Mouse (Mus musculus) heart, embryonic 12.5 days (tissue): ENCODE data around the gene Dvl2. TPM values are rescaled to one million over a fixed set of nuclear protein-coding genes. Genes with fewer than 3 reads are reported as not detected.
A peak's percentile ranks its signal among the peaks of the same experiment; 100 is the strongest.

Experiments
- ATAC-seq: fragments of 200-750 bp; cut with Nextera tagmentation; 2 replicates; pipeline ENCODE4 v1.8.0; 2017; ENCODE audit warnings: moderate TSS enrichment, moderate library complexity; ENCODE audit not compliant: insufficient number of reproducible peaks, low FRiP score
- H3K27ac ChIP-seq: fragments of 300-500 bp; sonication (generic); 2 replicates; pipeline ENCODE4 v1.5.1; 2016; ENCODE audit warnings: mild to moderate bottlenecking, moderate library complexity; ENCODE audit not compliant: poor library complexity, severe bottlenecking
- H3K27me3 ChIP-seq: fragments of 300-500 bp; sonication (generic); replicated peaks from 2 replicates; pipeline ENCODE4 v1.6.1; 2016; ENCODE audit warnings: mild to moderate bottlenecking, moderate library complexity
- H3K36me3 ChIP-seq: fragments of 300-500 bp; sonication (generic); 2 replicates; pipeline ENCODE4 v1.6.1; 2016; ENCODE audit warnings: mild to moderate bottlenecking, moderate library complexity
- H3K4me1 ChIP-seq: fragments of 300-500 bp; sonication (generic); replicated peaks from 2 replicates; pipeline ENCODE4 v1.6.1; 2016; ENCODE audit warnings: mild to moderate bottlenecking
- H3K4me2 ChIP-seq: fragments of 300-500 bp; sonication (generic); 2 replicates; pipeline ENCODE4 v1.6.1; 2016; ENCODE audit warnings: mild to moderate bottlenecking, moderate library complexity
- H3K4me3 ChIP-seq: fragments of 300-500 bp; sonication (generic); 2 replicates; pipeline ENCODE4 v1.5.1; 2016; ENCODE audit warnings: mild to moderate bottlenecking
- H3K9ac ChIP-seq: fragments of 300-500 bp; sonication (generic); 2 replicates; pipeline ENCODE4 v1.6.1; 2016; ENCODE audit warnings: mild to moderate bottlenecking, moderate library complexity
- H3K9me3 ChIP-seq: fragments of 300-500 bp; sonication (generic); replicated peaks from 2 replicates; pipeline ENCODE4 v1.6.1; 2016; ENCODE audit warnings: mild to moderate bottlenecking, moderate library complexity
- WGBS: fragments of 180-500 bp; shearing (Covaris S2); methylation state at CpG from one replicate; pipeline ENCODE4 v1.1.7; 2016; 5-methylcytosine and 5-hydroxymethylcytosine counted together
- microRNA counts: library from miRNA; unstranded; fragments of <30 nt; microRNA quantifications from one replicate; lab custom pipeline; 2017
- microRNA-seq: library from miRNA; unstranded; fragments of <30 nt; microRNA quantifications from one replicate; pipeline ENCODE4, GENCODE M21; 2017
- polyA plus RNA-seq: library from polyadenylated mRNA; unstranded; fragments of >200 nt; fragmentation: Nextera tagmentation; extraction: Ambion mirVana; gene quantifications from 2 replicates; pipeline ENCODE4 v1.2.1, GENCODE M21; 2016

Dvl2 gene
- polyA plus RNA-seq, 1 experiment from 2014 or later: 25.8 TPM

DNA sequence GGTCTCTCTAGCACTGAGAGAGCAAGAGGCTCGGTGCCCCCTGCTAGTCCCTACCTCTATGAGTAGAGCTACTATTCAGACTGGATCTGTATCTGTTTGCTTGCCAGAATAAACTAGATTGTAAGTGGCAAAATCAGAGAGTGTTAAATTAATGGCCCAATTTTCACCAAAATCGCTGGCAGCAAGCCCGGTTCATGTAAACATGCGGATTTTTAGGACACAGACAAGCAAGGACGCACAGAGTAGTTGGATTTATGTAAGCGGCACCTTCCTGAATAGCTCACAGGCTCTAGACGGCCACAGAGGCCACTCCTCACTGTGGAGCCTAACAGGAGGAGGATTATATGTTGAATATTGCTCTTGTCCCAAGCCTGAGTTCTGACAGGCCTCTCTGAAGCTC is 52.8 kb downstream of the Dvl2 start:
- H3K4me2 ChIP-seq: no peak overlapping the region
- no peaks in the 10 kb centered on the region; the same call in 1 of the 2 replicates for H3K4me1 ChIP-seq
- H3K9ac ChIP-seq: no peak overlapping the region
- H3K4me3 ChIP-seq: no peak overlapping the region
- H3K27ac ChIP-seq: no peak overlapping the region
- no peak for ATAC-seq
- H3K9me3 ChIP-seq: no peaks in the 10 kb centered on the region
- no peaks in the 10 kb centered on the region for H3K36me3 ChIP-seq
- 65% methylated on average over 7 of the region's 7 CpGs for WGBS
- H3K27me3 ChIP-seq: peaks cover 33% of the 10 kb centered on the region

- no peaks in the 10 kb centered on the region for H3K9me3 ChIP-seq
- WGBS: 81% methylated on average over 10 of the region's 10 CpGs
- no peak within 1 kb of the TSS for H3K27ac ChIP-seq
- H3K27me3 ChIP-seq: peaks cover 33% of the 10 kb centered on the region
- no peaks in the 10 kb centered on the region for H3K36me3 ChIP-seq
- H3K4me1 ChIP-seq: no peaks in the 10 kb centered on the region; the same call in 1 of the 2 replicates
- no peak within 1 kb of the TSS for H3K9ac ChIP-seq
- no peak within 1 kb of the TSS for H3K4me2 ChIP-seq
- no peak within 1 kb of the TSS for H3K4me3 ChIP-seq
- ATAC-seq: no peak
These were observed 53.6 kb downstream of the Dvl2 start, which contains the start of gene Asgr1 for GRCm38 (mm10) chr11:70053898-70054570. TSS of gene Asgr1 (plus strand) at chr11:70054085.

- ATAC-seq: peak; percentile 28; the same call in 1 of the 2 replicates
- no peak overlapping the region for H3K9ac ChIP-seq
- peaks cover 33% of the 10 kb centered on the region for H3K27me3 ChIP-seq
These were observed 55.3 kb downstream of the Dvl2 start for GRCm38 (mm10) chr11:70055618-70056214.

DNA sequence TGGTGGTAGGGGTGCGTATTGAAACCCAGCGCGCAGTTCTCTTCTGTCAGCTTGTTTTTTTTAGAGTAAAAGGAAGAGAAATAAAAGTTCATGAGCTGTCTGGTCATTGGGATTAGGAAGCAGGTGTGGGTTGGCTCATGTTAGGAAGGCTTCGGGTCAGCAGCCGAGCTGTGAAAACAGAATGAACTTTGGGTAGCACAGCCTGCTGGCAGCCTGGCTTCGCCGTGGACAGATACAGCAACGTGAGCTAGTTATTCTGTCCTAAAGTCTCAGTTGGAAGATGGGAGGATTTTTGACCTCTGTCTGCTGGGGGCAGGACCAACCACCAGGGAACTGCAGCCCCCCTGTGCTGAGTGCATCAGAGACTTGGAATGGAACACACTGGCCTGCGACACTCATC is 57.4 kb downstream of the Dvl2 start:
- Histone ChIP-seq H3K4me1 (peaks cover 10% of the 10 kb centered on the region; the same call in 1 of the 2 replicates), H3K27ac (no peak overlapping the region), H3K9me3 (peaks cover 3% of the 10 kb centered on the region; the same call in 1 of the 2 replicates), H3K4me3 (no peak overlapping the region), H3K36me3 (no peaks in the 10 kb centered on the region), H3K4me2 (no peak overlapping the region), H3K27me3 (peaks cover 22% of the 10 kb centered on the region), H3K9ac (no peak overlapping the region)
- ATAC-seq: no peak
- WGBS: 86% methylated on average over 9 of the region's 9 CpGs

More at GRCm38 (mm10) chr11:70055618-70056214, 55.3 kb downstream of the Dvl2 start:
- Histone ChIP-seq H3K9me3 (no peaks in the 10 kb centered on the region), H3K27ac (no peak overlapping the region), H3K4me3 (0 out of 2 replicates have a peak overlapping the region, but pooled peaks have one; percentile 2), H3K4me2 (peak overlapping the region; percentile 45), H3K36me3 (no peaks in the 10 kb centered on the region), H3K4me1 (peaks cover 10% of the 10 kb centered on the region; the same call in 1 of the 2 replicates)
- 23% methylated on average over 18 of the region's 18 CpGs for WGBS

- no peak overlapping the region for H3K9ac ChIP-seq
- ATAC-seq: no peak
- no peak overlapping the region for H3K4me2 ChIP-seq
- 37% methylated on average over 6 of the region's 6 CpGs for WGBS
- no peaks in the 10 kb centered on the region for H3K36me3 ChIP-seq
- H3K27me3 ChIP-seq: peaks cover 14% of the 10 kb centered on the region
- peaks cover 10% of the 10 kb centered on the region; the same call in 1 of the 2 replicates for H3K4me1 ChIP-seq
- H3K9me3 ChIP-seq: peaks cover 7% of the 10 kb centered on the region
- no peak overlapping the region for H3K27ac ChIP-seq
- H3K4me3 ChIP-seq: no peak overlapping the region
These were observed 59.5 kb downstream of the Dvl2 start for GRCm38 (mm10) chr11:70059930-70060329.

MicroRNA genes within 50 kb of the gene (microRNA counts, 519-probe panel; counts per million panel counts)
- microRNA mmu-miR-324-3p (lab: Ali Mortazavi, UCI): not detected
- microRNA mmu-miR-324-5p (lab: Ali Mortazavi, UCI): 3,767 counts per million, percentile 27 among the panel's probes with 10 or more counts

Small RNA genes within 50 kb of the gene (microRNA-seq; reads per million reads assigned to microRNA genes)
- gene Gm44349: not detected
- 2,978 reads per million, percentile 87 among the genes with 10 or more reads in this experiment for gene Mir324

Other genes starting within 250 kb of the Dvl2 start
- gene Polr2a, start 242.0 kb upstream of the Dvl2 start, polyA plus RNA-seq: 23.7 and 25.2 TPM in 2 replicates
- gene Slc35g3, start 238.6 kb upstream of the Dvl2 start, polyA plus RNA-seq: 0.33 TPM in 2 replicates
- 2.9 and 3.3 TPM in 2 replicates for gene Zbtb4, start 234.7 kb upstream of the Dvl2 start, polyA plus RNA-seq
- gene Chrnb1, start 204.7 kb upstream of the Dvl2 start, polyA plus RNA-seq: 5.6 and 7.7 TPM in 2 replicates
- 2.3 and 2.4 TPM in 2 replicates for gene Fgf11, start 198.7 kb upstream of the Dvl2 start, polyA plus RNA-seq
- gene Tmem102, start 195.0 kb upstream of the Dvl2 start, polyA plus RNA-seq: 1.5 and 1.6 TPM in 2 replicates
- not detected in 2 replicates for gene Gm39566, start 185.3 kb upstream of the Dvl2 start, polyA plus RNA-seq
- gene Spem2, start 182.1 kb upstream of the Dvl2 start, polyA plus RNA-seq: not detected in 2 replicates
- not detected in 2 replicates for gene Spem1, start 178.4 kb upstream of the Dvl2 start, polyA plus RNA-seq
- gene Nlgn2, start 162.8 kb upstream of the Dvl2 start, polyA plus RNA-seq: 1.8 and 2.3 TPM in 2 replicates
- gene Tmem256, start 162.1 kb upstream of the Dvl2 start, polyA plus RNA-seq: 289 and 297 TPM in 2 replicates
- 77.9 and 82.3 TPM in 2 replicates for gene Plscr3, start 154.2 kb upstream of the Dvl2 start, polyA plus RNA-seq
- gene Tnk1, start 141.9 kb upstream of the Dvl2 start, polyA plus RNA-seq: 0.28 and 0.32 TPM in 2 replicates
- not detected in 2 replicates for gene Tmem95, start 122.6 kb upstream of the Dvl2 start, polyA plus RNA-seq
- gene Kctd11, start 119.2 kb upstream of the Dvl2 start, polyA plus RNA-seq: 4.1 and 4.5 TPM in 2 replicates
- gene Acap1, start 105.1 kb upstream of the Dvl2 start, polyA plus RNA-seq: 10.3 and 11.2 TPM in 2 replicates
- 4.7 and 5.2 TPM in 2 replicates for gene 2810408A11Rik, start 99.6 kb upstream of the Dvl2 start, polyA plus RNA-seq
- gene Neurl4, start 99.5 kb upstream of the Dvl2 start, polyA plus RNA-seq: 7.6 and 9.2 TPM in 2 replicates
- gene Gps2, start 86.7 kb upstream of the Dvl2 start, polyA plus RNA-seq: 49.2 and 50.6 TPM in 2 replicates
- gene Eif5a, start 78.6 kb upstream of the Dvl2 start, polyA plus RNA-seq: 1,286 and 1,307 TPM in 2 replicates
- gene Ybx2, start 64.8 kb upstream of the Dvl2 start, polyA plus RNA-seq: 2.0 and 2.6 TPM in 2 replicates
- 25.9 and 28.8 TPM in 2 replicates for gene Slc2a4, start 52.4 kb upstream of the Dvl2 start, polyA plus RNA-seq
- gene Cldn7, start 35.8 kb upstream of the Dvl2 start, polyA plus RNA-seq: 2.1 and 2.5 TPM in 2 replicates
- 23.6 and 24.5 TPM in 2 replicates for gene Ctdnep1, start 19.4 kb upstream of the Dvl2 start, polyA plus RNA-seq
- 103 and 109 TPM in 2 replicates for gene Elp5, start 18.1 kb upstream of the Dvl2 start, polyA plus RNA-seq
- gene Gabarap, start 9.5 kb upstream of the Dvl2 start, polyA plus RNA-seq: 445 and 451 TPM in 2 replicates
- gene Phf23, start 4.8 kb upstream of the Dvl2 start, polyA plus RNA-seq: 51.0 and 54.1 TPM in 2 replicates
- 126 and 129 TPM in 2 replicates for gene Acadvl, start 14.8 kb downstream of the Dvl2 start, polyA plus RNA-seq
- 4.2 and 6.0 TPM in 2 replicates for gene Dlg4, start 16.3 kb downstream of the Dvl2 start, polyA plus RNA-seq
- gene Asgr1, start 53.5 kb downstream of the Dvl2 start, polyA plus RNA-seq: 0.15 and 0.19 TPM in 2 replicates
- gene Asgr2, start 92.0 kb downstream of the Dvl2 start, polyA plus RNA-seq: not detected in 2 replicates
- gene Mgl2, start 129.7 kb downstream of the Dvl2 start, polyA plus RNA-seq: 0.24 TPM in 1 of 2 replicates, not detected in the other
- not detected in 2 replicates for gene Clec10a, start 155.6 kb downstream of the Dvl2 start, polyA plus RNA-seq
- gene Slc16a11, start 212.2 kb downstream of the Dvl2 start, polyA plus RNA-seq: 0.41 and 1.1 TPM in 2 replicates
- gene Slc16a13, start 220.5 kb downstream of the Dvl2 start, polyA plus RNA-seq: 7.7 and 9.1 TPM in 2 replicates
- 17.6 and 19.6 TPM in 2 replicates for gene Bcl6b, start 229.2 kb downstream of the Dvl2 start, polyA plus RNA-seq
- gene 0610010K14Rik, start 237.3 kb downstream of the Dvl2 start, polyA plus RNA-seq: 125 and 126 TPM in 2 replicates
- gene Gm21988, start 239.2 kb downstream of the Dvl2 start, polyA plus RNA-seq: 9.0 and 9.5 TPM in 2 replicates
- 204 and 207 TPM in 2 replicates for gene Rnasek, start 239.2 kb downstream of the Dvl2 start, polyA plus RNA-seq